ENCODE assay signal across 10 mouse cellular contexts in the genomic region with DNA sequence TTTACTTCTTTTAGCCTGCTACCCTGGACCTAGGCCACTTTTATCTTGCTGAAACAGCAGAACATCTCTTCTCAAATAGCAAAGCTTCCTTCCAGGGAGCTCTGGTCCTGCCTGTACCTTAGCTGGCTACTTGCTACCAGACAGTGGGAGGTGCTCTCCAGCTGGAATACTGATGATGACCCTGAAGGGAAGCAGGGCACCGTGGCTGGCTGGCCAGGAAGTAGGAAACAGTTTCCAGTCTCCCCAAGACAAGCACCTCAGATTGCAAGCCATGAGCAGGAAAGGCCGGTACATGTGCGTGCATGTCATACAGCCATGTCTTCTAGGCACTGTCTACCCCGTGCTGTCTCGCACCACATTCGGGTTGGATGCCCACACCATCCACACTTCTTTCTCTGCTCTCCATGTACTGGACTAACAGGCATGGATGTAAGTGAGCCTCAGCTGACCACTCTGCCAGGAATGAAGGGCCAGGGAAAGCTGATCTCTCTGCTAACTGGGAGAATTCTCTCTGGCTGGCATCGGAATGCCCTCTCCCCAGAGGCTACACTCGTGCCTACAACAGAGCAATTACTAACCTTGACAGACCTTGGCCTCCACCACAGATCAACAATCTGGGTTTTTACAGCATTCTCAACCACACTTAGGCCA. TPM values are rescaled to one million over a fixed set of nuclear protein-coding genes. Genes with fewer than 3 reads are reported as not detected.
DNase-seq lines count a peak whose midpoint lies in the region; ATAC-seq lines count a peak whose summit lies in the region.
"Had no signal": no experiment of that assay in that cellular context is flagged by ENCODE, and none has a peak within 500 bp of the region (broad histone marks: within the 10 kb centered on the region; RNA-seq: fewer than 3 reads in every experiment).

No protein-coding gene starts in this region.

- H3K4me3 ChIP-seq in heart, embryonic 13.5 days: no peak overlapping the region
- no peak overlapping the region for H3K4me3 ChIP-seq in embryonic facial prominence, embryonic 11.5 days (ENCODE audit: low read depth, low read length)

- intact Hi-C loops in heart, postnatal 14 days (cut with DNase I): no loop called here

- no peaks in the 10 kb centered on the region for H3K36me3 ChIP-seq in heart, embryonic 13.5 days
- no peaks in the 10 kb centered on the region for H3K36me3 ChIP-seq in embryonic facial prominence, embryonic 11.5 days (replicated peaks; ENCODE audit: control insufficient read depth, insufficient read depth, low read depth, low read length)

- ATAC-seq in heart, embryonic 13.5 days (ENCODE audit: extremely low read depth, insufficient number of reproducible peaks, low FRiP score, low TSS enrichment): no peak
- ATAC-seq in embryonic facial prominence, embryonic 11.5 days (replicated peaks; ENCODE audit: insufficient number of reproducible peaks, low FRiP score, low TSS enrichment, low read depth): no peak

- no peak overlapping the region for H3K4me2 ChIP-seq in heart, embryonic 13.5 days
- H3K4me2 ChIP-seq in embryonic facial prominence, embryonic 11.5 days (ENCODE audit: low read depth, low read length): no peak overlapping the region

- H3K27me3 ChIP-seq in heart, embryonic 13.5 days (replicated peaks): no peaks in the 10 kb centered on the region
- no peaks in the 10 kb centered on the region for H3K27me3 ChIP-seq in embryonic facial prominence, embryonic 11.5 days (ENCODE audit: control insufficient read depth, insufficient read depth, low read length)
- H3K27me3 ChIP-seq: CH12.LX had no signal

- H3K9ac ChIP-seq in heart, embryonic 13.5 days: no peak overlapping the region
- no peak overlapping the region for H3K9ac ChIP-seq in embryonic facial prominence, embryonic 11.5 days (replicated peaks; ENCODE audit: low read length)
- H3K9ac ChIP-seq: liver, embryonic 14.5 days had no signal

- no peaks in the 10 kb centered on the region for H3K9me3 ChIP-seq in heart, embryonic 13.5 days
- H3K9me3 ChIP-seq in embryonic facial prominence, embryonic 11.5 days (replicated peaks; ENCODE audit: control insufficient read depth, low read length): no peaks in the 10 kb centered on the region

- peaks cover 30% of the 10 kb centered on the region for H3K4me1 ChIP-seq in heart, embryonic 13.5 days
- H3K4me1 ChIP-seq in embryonic facial prominence, embryonic 11.5 days (ENCODE audit: control insufficient read depth, insufficient read depth, low read length): no peaks in the 10 kb centered on the region; the same call in 1 of the 2 replicates

- DNase-seq in heart, postnatal 14 days: no peak
- DNase-seq in embryonic facial prominence, embryonic 11.5 days (ENCODE audit: low spot score): no peak
- DNase-seq in gastrocnemius, postnatal 25 days: peak; percentile 69
- peak; percentile 57 for DNase-seq in kidney, postnatal 14 days
- no peak for DNase-seq in lung, postnatal 14 days
- DNase-seq in urinary bladder, postnatal 10 days (ENCODE audit: low spot score): no peak
- DNase-seq: cerebellum, adult 8-10 months had no signal

- H3K27ac ChIP-seq in heart, embryonic 13.5 days (replicated peaks): 0 out of 2 replicates have a peak overlapping the region, but pooled peaks have one; percentile 20
- H3K27ac ChIP-seq in embryonic facial prominence, embryonic 11.5 days (replicated peaks; ENCODE audit: low read depth, low read length): 0 out of 2 replicates have a peak overlapping the region, but pooled peaks have one; percentile 36
- H3K27ac ChIP-seq: liver, embryonic 14.5 days had no signal

- WGBS in heart, embryonic 13.5 days: 76% methylated on average over 8 of the region's 8 CpGs
- whole genome bisulfite sequencing in embryonic facial prominence, embryonic 11.5 days: 59% methylated on average over 8 of the region's 8 CpGs

RNA-seq across cellular contexts. Expression of a gene that starts 17.1 kb away (rescaled TPM):
- polyA plus RNA-seq in heart, embryonic 13.5 days (2015; fragmentation: Nextera tagmentation; extraction: Ambion mirVana): 19.3 and 21.0 TPM in 2 replicates
- 10 to 100 TPM; 40.8 to 45.8 TPM for total RNA-seq in heart, postnatal 14 days (2021)
- polyA plus RNA-seq in embryonic facial prominence, embryonic 11.5 days (2014; fragmentation: Nextera tagmentation; extraction: Ambion mirVana): 24.1 and 24.2 TPM in 2 replicates
- 10 to 100 TPM; 44.0 to 45.9 TPM for total RNA-seq in gastrocnemius, postnatal 25 days (2021)

Comparison
In these comparisons a context has a peak if more than half of its experiments do, and no peak if none do; other contexts are left out.
1. DNase-seq: peak in gastrocnemius, postnatal 25 days (single experiment) and kidney, postnatal 14 days (single experiment); none in heart, postnatal 14 days (0 of 2), embryonic facial prominence, embryonic 11.5 days (single experiment), lung, postnatal 14 days (single experiment) and urinary bladder, postnatal 10 days (single experiment).